ENCODE assay signal across 18 mouse cellular contexts in the genomic region with DNA sequence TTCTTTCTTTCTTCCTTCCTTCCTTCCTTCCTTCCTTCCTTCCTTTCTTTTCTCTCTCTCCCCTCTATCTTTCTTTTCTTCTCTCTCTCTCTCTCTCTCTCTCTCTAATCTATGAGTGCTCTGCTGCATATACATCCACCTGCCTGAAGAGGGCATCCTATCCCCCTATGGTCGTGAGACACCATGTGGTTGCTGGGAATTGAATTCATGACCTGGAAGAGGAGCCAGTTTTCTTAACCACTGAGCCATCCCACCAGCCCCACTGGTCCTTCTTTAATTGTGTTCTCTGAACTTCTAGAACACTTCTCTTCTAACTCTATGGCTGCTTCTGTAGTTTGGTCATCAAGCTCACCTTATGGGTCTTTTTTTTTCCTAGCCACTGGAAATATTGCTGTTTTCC.
DNase-seq lines count a peak whose midpoint lies in the region; ATAC-seq and TF ChIP-seq lines count a peak whose summit lies in the region.
"Had no signal": no experiment of that assay in that cellular context is flagged by ENCODE, and none has a peak within 500 bp of the region (broad histone marks: within the 10 kb centered on the region; RNA-seq: fewer than 3 reads in every experiment).

No protein-coding gene starts in this region.

- H3K9me3 ChIP-seq in heart, embryonic 13.5 days = no peaks in the 10 kb centered on the region
- H3K9me3 ChIP-seq: forebrain, embryonic 13.5 days; hindbrain, embryonic 12.5 days; intestine, embryonic 15.5 days; midbrain, embryonic 13.5 days had no signal

- TF ChIP-seq CTCF in liver, adult 2 months (IDR thresholded peaks at IDR 0.05; ENCODE audit: low read depth, low read length) = peak; percentile 24; the same call in 1 of the 2 replicates

- no peak for TF ChIP-seq POLR2A in liver, adult 2 months (IDR thresholded peaks at IDR 0.05; ENCODE audit: extremely low read depth, insufficient read depth, low read length)

- no peak for DNase-seq in heart, adult 8-10 months (ENCODE audit: low spot score)
- no peak for DNase-seq in liver, adult 2 months (ENCODE audit: extremely low read depth, low read depth, low spot score)
- DNase-seq in liver = no peak
- peak; percentile 8 for DNase-seq in ES-CJ7 (ENCODE audit: low read depth, low spot score)
- DNase-seq in naive thymus-derived CD4-positive, alpha-beta T cell, adult 2 months (ENCODE audit: low read depth) = peak; percentile 10
- DNase-seq in urinary bladder, postnatal 4 days (ENCODE audit: low spot score in 2 of 2) = no peak
- DNase-seq: adrenal gland, adult 2 months; cerebellum, adult 8-10 months; kidney, postnatal 36 days; left cerebral cortex, postnatal 4 days; lung, postnatal 4 days; right cerebral cortex, postnatal 14 days; thymus, postnatal 4 days had no signal

- H3K36me3 ChIP-seq in heart, embryonic 13.5 days = no peaks in the 10 kb centered on the region
- no peaks in the 10 kb centered on the region for H3K36me3 ChIP-seq in liver, adult 2 months (ENCODE audit: control insufficient read depth, insufficient read depth, low read length)
- H3K36me3 ChIP-seq: hindbrain, embryonic 12.5 days; intestine, embryonic 15.5 days; midbrain, embryonic 13.5 days had no signal

- H3K4me1 ChIP-seq in heart, embryonic 13.5 days = peaks cover 76% of the 10 kb centered on the region
- H3K4me1 ChIP-seq in liver, adult 2 months (ENCODE audit: control insufficient read depth, insufficient read depth, low read length) = no peaks in the 10 kb centered on the region
- H3K4me1 ChIP-seq: forebrain, embryonic 13.5 days; hindbrain, embryonic 12.5 days; intestine, embryonic 15.5 days; midbrain, embryonic 13.5 days had no signal

- no peak overlapping the region for H3K9ac ChIP-seq in heart, embryonic 13.5 days
- H3K9ac ChIP-seq in liver, adult 2 months (ENCODE audit: low read depth, low read length) = no peak overlapping the region
- H3K9ac ChIP-seq: forebrain, embryonic 13.5 days; hindbrain, embryonic 12.5 days; intestine, embryonic 15.5 days; midbrain, embryonic 13.5 days had no signal

- 0 out of 2 replicates have a peak overlapping the region, but pooled peaks have one; percentile 15 for H3K27ac ChIP-seq in heart, embryonic 13.5 days (replicated peaks)
- no peak overlapping the region for H3K27ac ChIP-seq in liver, adult 2 months (replicated peaks; ENCODE audit: insufficient read depth, low read depth, low read length)
- H3K27ac ChIP-seq: forebrain, embryonic 13.5 days; hindbrain, embryonic 12.5 days; intestine, embryonic 15.5 days; midbrain, embryonic 13.5 days had no signal

- H3K27me3 ChIP-seq in heart, embryonic 13.5 days (replicated peaks) = no peaks in the 10 kb centered on the region; the same call in 1 of the 2 replicates
- H3K27me3 ChIP-seq in liver, adult 2 months (ENCODE audit: control insufficient read depth, insufficient read depth, low read length) = no peaks in the 10 kb centered on the region
- H3K27me3 ChIP-seq: forebrain, embryonic 13.5 days; intestine, embryonic 15.5 days had no signal

- no peak for ATAC-seq in heart, embryonic 13.5 days (ENCODE audit: extremely low read depth, insufficient number of reproducible peaks, low FRiP score, low TSS enrichment)
- ATAC-seq: forebrain, embryonic 13.5 days; intestine, embryonic 15.5 days; midbrain, embryonic 13.5 days had no signal

- no peak overlapping the region for H3K4me3 ChIP-seq in heart, embryonic 13.5 days
- H3K4me3 ChIP-seq in liver, adult 2 months (ENCODE audit: insufficient read depth, low read depth, low read length) = no peak overlapping the region
- H3K4me3 ChIP-seq: forebrain, embryonic 13.5 days; hindbrain, embryonic 12.5 days; intestine, embryonic 15.5 days; midbrain, embryonic 13.5 days had no signal

- no peak overlapping the region for H3K4me2 ChIP-seq in heart, embryonic 13.5 days
- H3K4me2 ChIP-seq: forebrain, embryonic 13.5 days; hindbrain, embryonic 12.5 days; intestine, embryonic 15.5 days; midbrain, embryonic 13.5 days had no signal

- no peaks in the 10 kb centered on the region for H3K79me2 ChIP-seq in liver, adult 2 months (ENCODE audit: control insufficient read depth, insufficient read depth, low read length)

- 45% methylated on average over 1 of the region's 1 CpGs for WGBS in heart, embryonic 13.5 days
- WGBS in liver, adult 2 months = 21% methylated on average over 1 of the region's 1 CpGs

Comparison
In these comparisons a context has a peak if more than half of its experiments do, and no peak if none do; other contexts are left out.
1. DNase-seq: peak in ES-CJ7 (single experiment) and naive thymus-derived CD4-positive, alpha-beta T cell, adult 2 months (single experiment); none in heart, adult 8-10 months (single experiment), liver, adult 2 months (single experiment), liver (single experiment) and urinary bladder, postnatal 4 days (0 of 2).